Mouse (Mus musculus): ENCODE measurements around the gene Igfbp6.

GRCm38 (mm10) chr15:102100161-102100981, 43.8 kb upstream of the Igfbp6 start, which contains the start of gene Tns2:
- TF ChIP-seq GATA1 (IDR thresholded peaks at IDR 0.05; ENCODE audit: borderline replicate concordance, low read length) (no peak), FLI1 (IDR thresholded peaks at IDR 0.05; ENCODE audit: low read length) (no peak)

Measured in megakaryocyte, embryonic 14.5 days (primary cell).